Mouse (Mus musculus) 416B (cell line): ENCODE measurements around the gene Gldc.

Experiments
- DNase-seq: peaks from one replicate; pipeline ENCODE4 v3.0.0; 2011; ENCODE audit warnings: low read depth

Gene Gldc

GRCm38 (mm10) chr19:30107221-30107845 lies 67.9 kb downstream of the Gldc start:
- DNase-seq: peak; percentile 83

- peak; percentile 67 for DNase-seq
Observed at GRCm38 (mm10) chr19:30105045-30105842, 70.0 kb downstream of the Gldc start.

GRCm38 (mm10) chr19:30102620-30103019 lies 72.6 kb downstream of the Gldc start:
- DNase-seq: no peak

GRCm38 (mm10) chr19:30100571-30100970 lies 74.7 kb downstream of the Gldc start:
- DNase-seq: no peak

- DNase-seq: no peak
Observed at GRCm38 (mm10) chr19:30097039-30097438, 78.2 kb downstream of the Gldc start.

GRCm38 (mm10) chr19:30096186-30096585 lies 79.0 kb downstream of the Gldc start:
- DNase-seq: peak; percentile 18

- no peak for DNase-seq
Observed at GRCm38 (mm10) chr19:30091644-30092295, 83.5 kb downstream of the Gldc start.

- DNase-seq: no peak
Observed at GRCm38 (mm10) chr19:30090163-30090562, 85.1 kb downstream of the Gldc start.

- peak; percentile 41 for DNase-seq
Observed at GRCm38 (mm10) chr19:30065797-30066196, 109.4 kb downstream of the Gldc start.

- DNase-seq: no peak
Observed at GRCm38 (mm10) chr19:30054218-30054617, 121.0 kb downstream of the Gldc start.

GRCm38 (mm10) chr19:30051479-30051878 lies 123.8 kb downstream of the Gldc start:
- no peak for DNase-seq

- peak; percentile 17 for DNase-seq
Observed at GRCm38 (mm10) chr19:30050584-30050983, 124.6 kb downstream of the Gldc start.
